Mouse (Mus musculus) myocyte (in vitro differentiated cells): ENCODE results near the gene Lrrc55. TPM values are rescaled to one million over a fixed set of nuclear protein-coding genes. Genes with fewer than 3 reads are reported as not detected.

ENCODE experiments used
- H3K27me3 ChIP-seq: one replicate; pipeline ENCODE4 v1.6.1; 2011; ENCODE audit not compliant: control insufficient read depth, insufficient read depth, insufficient read length
- H3K36me3 ChIP-seq: one replicate; pipeline ENCODE4 v1.6.1; 2011; ENCODE audit not compliant: control insufficient read depth, insufficient read depth
- H3K4me2 ChIP-seq: one replicate; pipeline ENCODE4 v1.6.1; 2011; ENCODE audit warnings: low read depth, control low read depth
- H3K4me3 ChIP-seq: one replicate; pipeline ENCODE4 v1.5.1; 2011; ENCODE audit warnings: mild to moderate bottlenecking, control low read depth, moderate library complexity
- H3K79me2 ChIP-seq: one replicate; pipeline ENCODE4 v1.6.1; 2011; ENCODE audit not compliant: control insufficient read depth, insufficient read depth
- H3ac ChIP-seq: one replicate; pipeline ENCODE4 v1.6.1; 2011; ENCODE audit not compliant: control insufficient read depth, insufficient read length
- CEBPB ChIP-seq: IDR thresholded peaks from 2 replicates; pipeline ENCODE4 v1.6.1; 2011; ENCODE audit warnings: mild to moderate bottlenecking, moderate library complexity; ENCODE audit not compliant: poor library complexity, insufficient read depth, severe bottlenecking
- E2F4 ChIP-seq: IDR thresholded peaks from one replicate; pipeline ENCODE4 v1.6.1; 2011; ENCODE audit warnings: mild to moderate bottlenecking, control low read depth, moderate library complexity; ENCODE audit not compliant: insufficient read depth
- MAX ChIP-seq: IDR thresholded peaks from one replicate; pipeline ENCODE4 v1.6.1; 2011; ENCODE audit warnings: low read depth, mild to moderate bottlenecking, control low read depth
- MYOD1 ChIP-seq, 3 experiments: IDR thresholded peaks; one replicate each; pipeline ENCODE4 v1.6.1; 2011; ENCODE audit warnings: control low read depth in 2 of 3, low read depth in 2 of 3, mild to moderate bottlenecking in 2 of 3, moderate library complexity in 1 of 3; ENCODE audit not compliant: insufficient read length in 2 of 3, control insufficient read depth in 1 of 3
- MYOG ChIP-seq, 3 experiments: IDR thresholded peaks; one replicate each; pipeline ENCODE4 v1.6.1; 2011; ENCODE audit warnings: control low read depth in 2 of 3, low read depth in 2 of 3, mild to moderate bottlenecking in 2 of 3; ENCODE audit not compliant: insufficient read length in 2 of 3, control insufficient read depth in 1 of 3, insufficient read depth in 1 of 3
- POLR2A ChIP-seq: IDR thresholded peaks from one replicate; pipeline ENCODE4 v1.6.1; 2011; ENCODE audit warnings: low read depth, mild to moderate bottlenecking, control low read depth, moderate library complexity; ENCODE audit not compliant: insufficient read length
- POLR2AphosphoS2 ChIP-seq: IDR thresholded peaks from one replicate; pipeline ENCODE4 v1.6.1; 2011; ENCODE audit warnings: low read depth, control low read depth; ENCODE audit not compliant: insufficient read length
- REST ChIP-seq: IDR thresholded peaks from one replicate; pipeline ENCODE4 v1.6.1; 2011; ENCODE audit warnings: mild to moderate bottlenecking, control low read depth, moderate library complexity; ENCODE audit not compliant: insufficient read depth, insufficient read length
- SRF ChIP-seq: IDR thresholded peaks from one replicate; pipeline ENCODE4 v1.6.1; 2011; ENCODE audit warnings: low read depth; ENCODE audit not compliant: control insufficient read depth, insufficient read length
- TCF12 ChIP-seq: IDR thresholded peaks from one replicate; pipeline ENCODE4 v1.6.1; 2011; ENCODE audit warnings: mild to moderate bottlenecking, control low read depth; ENCODE audit not compliant: poor library complexity, insufficient read depth, severe bottlenecking
- TCF3 ChIP-seq: IDR thresholded peaks from one replicate; pipeline ENCODE4 v1.6.1; 2011; ENCODE audit warnings: low read depth, control low read depth; ENCODE audit not compliant: insufficient read length
- USF1 ChIP-seq: IDR thresholded peaks from one replicate; pipeline ENCODE4 v1.6.1; 2011; ENCODE audit warnings: low read depth, mild to moderate bottlenecking, control low read depth, moderate library complexity
- polyA plus RNA-seq: library from polyadenylated mRNA; unstranded; fragments of >200 nt; fragmentation: generic; extraction: Trizol; gene quantifications from one replicate; pipeline ENCODE4 v1.2.1, GENCODE M21; 2012; ENCODE audit warnings: missing spikeins

The Lrrc55 gene
- polyA plus RNA-seq, 1 experiment, result 0.04 TPM

DNA sequence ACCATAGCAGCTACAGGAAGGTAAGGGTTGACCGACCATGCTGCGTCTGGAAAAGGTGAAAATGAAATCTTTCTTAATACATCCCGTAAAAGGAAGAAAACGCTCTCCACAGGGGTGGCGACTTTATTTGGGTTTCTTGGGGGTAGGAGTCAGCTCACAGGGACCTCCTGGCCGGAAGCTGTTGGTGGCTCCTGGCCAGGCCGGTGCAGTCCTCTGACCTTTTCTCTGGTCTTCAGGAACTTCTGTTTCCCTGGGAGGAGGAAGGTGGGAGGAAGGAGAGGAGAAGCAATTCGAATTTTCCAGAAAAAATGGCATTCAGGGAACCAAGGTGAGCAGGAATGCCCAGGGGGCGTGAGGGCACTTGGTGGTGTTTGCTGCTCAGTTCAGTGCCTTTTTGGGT, 41.7 kb downstream of the Lrrc55 start:
- no peaks in the 10 kb centered on the region for H3K36me3 ChIP-seq
- no peaks in the 10 kb centered on the region for H3K79me2 ChIP-seq
- no peak overlapping the region for H3K4me2 ChIP-seq
- H3ac ChIP-seq, result no peak overlapping the region
- H3K4me3 ChIP-seq, result no peak overlapping the region
- H3K27me3 ChIP-seq, result peaks cover 4% of the 10 kb centered on the region
- TF ChIP-seq MYOG (IDR thresholded peaks at IDR 0.05; ENCODE audit: control insufficient read depth in 1 of 3, insufficient read depth in 1 of 3, insufficient read length in 2 of 3, low read depth in 2 of 3), result no peak
- no peak for TF ChIP-seq TCF12
- TF ChIP-seq USF1, result no peak
- no peak for TF ChIP-seq POLR2AphosphoS2
- TF ChIP-seq E2F4, result no peak
- no peak for TF ChIP-seq MYOD1 (IDR thresholded peaks at IDR 0.05; ENCODE audit: control insufficient read depth in 1 of 3, insufficient read length in 2 of 3, low read depth in 2 of 3)
- no peak for TF ChIP-seq REST
- no peak for TF ChIP-seq CEBPB
- TF ChIP-seq SRF, result no peak
- no peak for TF ChIP-seq TCF3
- TF ChIP-seq POLR2A, result no peak
- TF ChIP-seq MAX, result no peak

DNA sequence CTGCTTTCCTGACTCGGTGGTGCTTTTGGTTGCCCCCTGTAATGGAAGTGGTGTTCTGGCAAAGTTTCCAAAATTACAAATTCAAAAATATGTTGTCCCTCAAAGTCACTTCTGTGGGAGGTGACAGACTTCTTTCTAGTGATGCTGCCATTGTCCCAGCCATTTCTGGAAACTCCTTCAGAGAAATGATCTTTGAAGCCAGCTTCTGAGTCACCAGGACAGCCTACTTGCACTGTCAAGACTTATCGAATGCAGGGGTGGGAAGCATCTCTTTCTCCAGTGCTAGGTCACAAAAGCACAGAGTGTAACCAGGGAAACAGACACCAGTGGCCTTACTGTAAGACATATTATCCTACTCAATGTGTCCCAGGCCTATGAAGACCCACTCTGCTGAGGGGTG, 45.8 kb downstream of the Lrrc55 start:
- no peaks in the 10 kb centered on the region for H3K79me2 ChIP-seq
- peaks cover 4% of the 10 kb centered on the region for H3K27me3 ChIP-seq
- H3ac ChIP-seq, result no peak overlapping the region
- no peak for TF ChIP-seq MAX
- no peak for TF ChIP-seq TCF3
- no peak for TF ChIP-seq MYOG (IDR thresholded peaks at IDR 0.05; ENCODE audit: control insufficient read depth in 1 of 3, insufficient read depth in 1 of 3, insufficient read length in 2 of 3, low read depth in 2 of 3)
- TF ChIP-seq POLR2AphosphoS2, result no peak
- no peak for TF ChIP-seq REST
- TF ChIP-seq POLR2A, result no peak
- no peak for TF ChIP-seq TCF12
- no peak for TF ChIP-seq SRF
- TF ChIP-seq CEBPB, result no peak
- no peak overlapping the region for H3K4me2 ChIP-seq
- no peak overlapping the region for H3K4me3 ChIP-seq
- no peaks in the 10 kb centered on the region for H3K36me3 ChIP-seq

DNA sequence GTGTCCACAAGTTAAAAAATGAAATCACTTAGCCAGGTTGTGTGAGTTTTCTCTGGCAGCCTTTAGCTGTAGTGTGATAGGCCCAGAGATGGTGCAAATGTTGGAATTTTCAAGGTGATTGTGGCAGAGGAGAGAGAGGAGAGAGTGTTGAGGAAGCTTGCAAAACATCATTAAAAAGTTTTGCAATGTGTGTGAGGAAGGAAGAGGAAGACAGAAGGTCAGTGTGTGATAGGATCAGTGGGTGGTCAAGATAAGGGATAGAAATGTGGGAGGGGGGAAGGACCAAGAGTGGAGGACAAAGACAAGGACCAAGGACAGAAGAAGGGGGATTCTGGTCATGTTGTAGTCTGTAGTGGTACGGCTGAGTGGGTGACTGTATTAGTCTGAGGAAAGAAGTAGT, 46.6 kb downstream of the Lrrc55 start:
- H3K79me2 ChIP-seq, result no peaks in the 10 kb centered on the region
- H3K27me3 ChIP-seq, result peaks cover 4% of the 10 kb centered on the region
- H3K36me3 ChIP-seq, result no peaks in the 10 kb centered on the region
- no peak overlapping the region for H3ac ChIP-seq
- H3K4me3 ChIP-seq, result no peak overlapping the region
- no peak overlapping the region for H3K4me2 ChIP-seq
- no peak for TF ChIP-seq REST
- TF ChIP-seq E2F4, result no peak
- no peak for TF ChIP-seq POLR2AphosphoS2
- no peak for TF ChIP-seq MAX
- no peak for TF ChIP-seq MYOG (IDR thresholded peaks at IDR 0.05; ENCODE audit: control insufficient read depth in 1 of 3, insufficient read depth in 1 of 3, insufficient read length in 2 of 3, low read depth in 2 of 3)
- no peak for TF ChIP-seq MYOD1 (IDR thresholded peaks at IDR 0.05; ENCODE audit: control insufficient read depth in 1 of 3, insufficient read length in 2 of 3, low read depth in 2 of 3)
- no peak for TF ChIP-seq TCF12
- no peak for TF ChIP-seq CEBPB
- TF ChIP-seq TCF3, result no peak
- TF ChIP-seq USF1, result no peak
- TF ChIP-seq POLR2A, result no peak
- TF ChIP-seq SRF, result no peak

DNA sequence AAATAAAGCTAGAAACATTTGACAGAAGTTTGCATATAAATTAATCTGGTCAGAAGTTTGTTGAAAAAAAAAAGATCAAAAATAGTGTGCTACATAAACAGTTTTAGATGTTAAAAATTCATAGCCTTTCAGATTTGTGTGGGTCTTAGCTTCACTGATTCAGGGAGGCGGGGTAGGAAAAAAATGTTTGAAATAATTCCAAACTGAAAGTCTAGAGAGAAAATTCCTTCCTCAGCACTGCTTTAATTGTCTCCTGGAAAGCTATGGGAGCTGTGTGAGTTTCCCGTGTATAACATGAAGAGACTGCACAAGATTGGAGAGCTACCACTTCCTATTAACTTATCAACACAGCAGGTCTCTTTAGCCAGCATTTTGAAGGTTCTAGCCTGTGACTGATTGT, 49.5 kb downstream of the Lrrc55 start:
- no peak overlapping the region for H3K4me2 ChIP-seq
- no peak overlapping the region for H3ac ChIP-seq
- no peaks in the 10 kb centered on the region for H3K36me3 ChIP-seq
- H3K79me2 ChIP-seq, result no peaks in the 10 kb centered on the region
- no peaks in the 10 kb centered on the region for H3K27me3 ChIP-seq
- TF ChIP-seq USF1 (no peak), REST (no peak), TCF3 (no peak), MAX (no peak)
- H3K4me3 ChIP-seq, result no peak overlapping the region

DNA sequence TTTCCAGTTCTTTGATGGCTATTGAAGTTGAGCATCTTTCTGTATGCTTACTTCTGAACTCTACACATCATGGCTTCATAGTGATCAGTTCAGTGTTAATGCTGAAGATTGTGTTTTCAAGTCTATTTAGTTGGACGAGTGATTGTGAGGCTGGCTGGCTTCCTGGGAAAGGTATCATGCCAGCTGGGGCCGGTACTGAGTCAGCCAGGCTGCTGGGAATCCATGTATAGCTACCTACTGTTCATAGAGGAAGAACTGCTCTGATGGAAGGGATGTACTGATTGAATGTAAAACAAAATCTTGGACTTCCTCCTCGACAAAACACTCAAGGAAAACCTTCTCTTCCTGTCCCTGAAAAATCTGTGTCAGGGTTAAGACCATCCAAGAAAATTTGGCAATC, 51.7 kb downstream of the Lrrc55 start:
- no peaks in the 10 kb centered on the region for H3K27me3 ChIP-seq
- no peak overlapping the region for H3ac ChIP-seq
- no peak overlapping the region for H3K4me2 ChIP-seq
- no peak for TF ChIP-seq SRF
- no peak for TF ChIP-seq MYOG (IDR thresholded peaks at IDR 0.05; ENCODE audit: control insufficient read depth in 1 of 3, insufficient read depth in 1 of 3, insufficient read length in 2 of 3, low read depth in 2 of 3)
- no peaks in the 10 kb centered on the region for H3K79me2 ChIP-seq
- H3K36me3 ChIP-seq, result no peaks in the 10 kb centered on the region
- H3K4me3 ChIP-seq, result no peak overlapping the region
